Mouse (Mus musculus) spleen, adult 10 weeks (tissue): ENCODE measurements around the gene Gm14692. TPM values are rescaled to one million over a fixed set of nuclear protein-coding genes. Genes with fewer than 3 reads are reported as not detected.

Experiments used
- polyA plus RNA-seq: library from polyadenylated mRNA; stranded (reverse); fragments of 350-450 nt; fragmentation: Illumina TruSeq; extraction: RNeasy Lipid Tissue Mini Kit (QIAGEN cat#74804); gene quantifications from one replicate; pipeline ENCODE4 v1.2.3, GENCODE M21; 2015; ENCODE audit warnings: low replicate concordance; ENCODE audit not compliant: insufficient read depth

Gene Gm14692
- polyA plus RNA-seq = not detected

GRCm38 (mm10) chrX:67695398-67695797 is at the start of gene Gm14692:
Gene Gm14692, plus strand, starts transcription at chrX:67695698.

DNA sequence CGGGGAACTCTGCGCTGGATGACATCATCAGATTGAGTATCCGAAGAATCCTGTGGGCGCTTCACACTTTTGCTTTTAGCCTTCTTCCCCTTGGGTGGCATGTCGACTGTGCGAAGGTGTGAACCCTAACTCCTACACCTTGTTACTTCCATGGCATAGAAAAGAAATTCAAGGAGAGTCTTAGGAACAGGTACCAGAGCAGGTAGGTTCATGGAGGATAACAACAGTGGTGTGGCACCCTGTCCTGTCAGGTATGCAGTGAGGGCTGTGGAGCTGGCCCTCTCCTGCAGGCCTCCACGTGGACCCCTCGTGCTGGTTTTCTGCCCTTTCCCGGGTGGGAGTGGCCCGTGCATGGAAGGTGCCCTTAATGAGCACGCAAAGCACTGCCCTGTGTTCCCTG is 2.0 kb upstream of the Gm14692 start, which contains the start of gene Gm1140:
Gm1140 (minus strand) TSS at position 101 of the 400 bp plus-strand sequence.

Other genes starting within 250 kb of the Gm14692 start
- not detected for gene Gm1140, start 2.1 kb upstream of the Gm14692 start, polyA plus RNA-seq
- gene 4933436I01Rik, start 225.8 kb downstream of the Gm14692 start, polyA plus RNA-seq = not detected